Mouse (Mus musculus): ENCODE results near the gene Ube2h.

DNA sequence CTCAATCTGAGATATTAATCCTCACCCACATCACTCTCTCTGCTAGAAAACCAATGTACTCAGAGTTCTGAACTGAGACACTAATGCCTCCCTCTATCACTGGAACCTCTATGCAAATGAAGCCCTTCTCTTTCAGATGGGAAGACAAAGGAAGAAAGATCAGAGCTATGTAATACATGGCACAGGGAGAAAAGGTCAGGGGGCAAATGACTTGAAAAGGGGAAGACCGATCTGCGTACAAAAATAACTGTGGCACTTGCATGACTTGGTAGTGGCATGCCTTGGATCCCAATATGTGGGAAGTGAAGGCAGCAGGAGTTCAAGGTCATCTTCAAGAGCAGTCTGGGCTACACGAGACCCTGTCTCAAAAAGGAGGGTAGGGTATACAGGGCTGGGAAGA is 31.4 kb downstream of the Ube2h start:
- TF ChIP-seq GATA1 (IDR thresholded peaks at IDR 0.05; ENCODE audit: low read length) (no peak), TAL1 (IDR thresholded peaks at IDR 0.05; ENCODE audit: low read length) (no peak)
